Mouse (Mus musculus): ENCODE results near the gene Gab2.

DNA sequence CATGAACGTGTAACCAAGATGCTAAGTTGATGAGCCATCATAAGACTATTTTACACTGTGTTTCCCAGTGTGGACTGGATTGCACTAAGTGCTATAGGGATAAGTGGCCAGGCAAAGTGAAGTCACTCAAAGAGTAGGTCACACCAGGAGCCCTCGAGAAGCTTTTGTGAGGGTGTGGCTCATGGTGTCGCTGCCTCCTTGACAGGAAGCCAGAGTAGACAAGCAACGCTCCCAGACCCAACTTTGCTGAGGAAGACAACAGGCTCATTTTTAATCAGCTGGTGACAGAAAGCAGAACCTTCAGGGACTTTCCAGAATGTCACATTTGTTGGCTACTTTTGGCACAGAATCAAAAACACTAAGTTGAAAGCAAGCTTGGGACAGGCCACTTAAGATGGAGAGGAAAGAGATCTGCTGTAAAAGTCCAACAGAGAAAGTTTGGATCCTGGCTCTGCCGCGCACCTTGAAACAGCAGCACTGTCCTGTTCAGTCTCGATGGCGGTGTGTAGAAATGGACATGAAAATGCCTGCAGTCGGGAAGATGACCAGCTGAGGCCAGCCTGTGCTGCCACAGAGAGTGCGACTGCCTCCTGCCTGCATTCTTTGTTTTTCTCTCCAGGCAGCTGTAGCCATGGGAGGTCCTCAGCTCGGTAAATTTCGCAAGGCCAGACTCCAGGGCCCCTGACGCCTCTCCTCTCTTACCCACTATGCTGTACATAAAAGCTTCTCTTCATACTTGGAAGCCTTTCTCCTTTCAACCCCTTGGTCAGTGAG lies 273.9 kb downstream of the Gab2 start:
- TF ChIP-seq ZC3H11A (IDR thresholded peaks at IDR 0.05; ENCODE audit: borderline replicate concordance, low read depth, low read length) (no peak), MAFK (IDR thresholded peaks at IDR 0.05; ENCODE audit: insufficient read depth, low read depth, low read length) (no peak), CHD2 (IDR thresholded peaks at IDR 0.05; ENCODE audit: low read depth, low read length) (no peak), ZNF384 (IDR thresholded peaks at IDR 0.05; ENCODE audit: low read depth, low read length) (no peak)

Data from ES-E14 (cell line).